Mouse (Mus musculus): ENCODE results near the gene Diras1.

GRCm38 (mm10) chr10:80985241-80985969, 40.1 kb downstream of the Diras1 start:
- TF ChIP-seq CTCF (conservative IDR thresholded peaks at IDR 0.05; ENCODE audit: insufficient read depth, insufficient read length, low read depth, low read length) (no peak), POLR2A (IDR thresholded peaks at IDR 0.05; ENCODE audit: low read depth, low read length) (no peak)
